Mouse (Mus musculus) CD8-positive naive resting alpha-beta T cell, adult 2 months (primary cell): ENCODE measurements around the gene Scgb1c1.

Source experiments
- DNase-seq, 2 experiments: peaks; one replicate each; pipeline ENCODE4 v3.0.0; 2022; ENCODE audit warnings: low read depth in 2 of 2, low spot score in 2 of 2

The Scgb1c1 gene

DNA sequence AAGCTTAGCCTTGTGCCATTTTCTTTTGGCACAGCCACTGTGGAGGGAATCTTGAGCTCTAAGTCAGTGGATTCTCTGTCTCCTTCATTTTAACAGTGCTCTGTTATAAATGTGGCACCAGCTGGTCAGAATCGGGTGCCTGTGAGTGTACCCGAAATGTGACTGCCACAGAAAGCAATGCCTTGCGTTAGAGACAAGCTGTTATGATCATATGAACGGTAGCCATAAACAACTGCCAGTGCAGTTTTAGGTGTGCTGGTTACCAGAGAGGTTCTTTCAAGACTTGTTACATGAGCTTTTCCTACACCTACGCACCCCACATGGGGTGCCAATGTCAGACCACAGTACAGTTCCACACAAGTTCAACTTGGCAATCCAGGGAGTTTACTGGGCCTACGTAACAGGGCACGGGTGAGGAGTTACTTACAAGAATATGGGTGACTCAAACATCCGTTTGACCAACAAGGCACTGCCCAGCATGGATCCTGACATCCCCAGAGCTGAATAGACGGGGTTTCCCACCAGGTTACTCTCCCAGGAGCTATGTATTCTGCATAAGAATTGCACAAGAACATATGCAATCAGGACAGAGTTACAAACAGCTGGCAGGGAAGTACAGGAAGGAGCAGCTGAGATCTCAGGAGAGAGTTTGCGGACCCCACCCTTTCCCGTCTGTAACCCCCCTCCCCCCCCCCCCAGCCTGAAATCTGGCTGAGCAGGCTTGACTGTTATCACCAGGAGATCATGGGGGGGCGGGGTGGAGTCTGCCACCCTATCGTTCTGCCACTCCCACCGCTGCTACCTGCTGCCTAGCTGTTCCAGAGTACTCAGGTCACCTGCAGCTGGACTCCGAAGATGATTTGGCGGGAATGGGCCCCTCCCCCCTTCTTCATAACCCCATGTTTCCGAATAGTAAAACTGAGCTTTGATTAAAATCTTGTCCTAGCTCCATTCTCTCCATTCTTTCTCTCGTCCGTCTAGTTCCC, 4.3 kb upstream of the Scgb1c1 start:
- DNase-seq, result no peak

DNA sequence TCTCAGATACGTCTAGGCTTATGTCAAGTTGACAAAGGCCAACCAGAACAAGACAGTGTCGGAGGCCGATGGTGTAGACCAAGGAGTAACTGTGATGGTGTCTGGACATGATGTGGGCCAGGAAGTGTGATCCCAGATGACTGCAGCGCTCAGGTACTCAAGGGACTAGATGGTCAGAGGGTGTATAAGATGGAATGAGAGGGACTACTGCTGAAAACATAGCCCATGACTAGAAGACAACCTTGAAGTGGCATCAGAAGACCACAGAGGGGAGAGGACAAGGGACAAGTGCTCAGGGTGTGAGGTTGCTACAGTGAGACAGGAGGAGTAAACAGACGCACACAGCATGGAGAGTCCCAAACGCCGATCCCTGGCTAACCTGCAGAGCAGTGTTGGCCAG, 1.5 kb upstream of the Scgb1c1 start:
- DNase-seq, result no peak

DNA sequence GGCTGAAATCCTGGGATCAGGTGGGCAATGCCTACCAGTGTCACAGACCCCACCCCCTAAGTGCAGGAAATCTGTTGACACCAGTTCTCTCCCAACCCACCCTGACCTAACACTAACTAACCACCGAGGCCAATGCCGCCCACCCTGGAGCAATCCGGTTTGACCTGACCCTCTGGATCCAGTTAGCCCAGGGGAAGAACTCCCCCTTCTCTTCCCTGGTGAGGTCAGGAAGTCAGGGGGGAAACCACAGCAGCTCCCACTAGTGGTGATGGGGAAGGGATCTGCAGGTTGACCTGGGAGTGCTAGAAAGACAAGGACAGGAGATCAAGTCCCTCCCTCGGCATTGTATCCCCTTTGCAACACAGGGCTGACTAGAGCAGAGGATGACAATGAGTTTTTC, 336 bp downstream of the Scgb1c1 start:
- no peak for DNase-seq

DNA sequence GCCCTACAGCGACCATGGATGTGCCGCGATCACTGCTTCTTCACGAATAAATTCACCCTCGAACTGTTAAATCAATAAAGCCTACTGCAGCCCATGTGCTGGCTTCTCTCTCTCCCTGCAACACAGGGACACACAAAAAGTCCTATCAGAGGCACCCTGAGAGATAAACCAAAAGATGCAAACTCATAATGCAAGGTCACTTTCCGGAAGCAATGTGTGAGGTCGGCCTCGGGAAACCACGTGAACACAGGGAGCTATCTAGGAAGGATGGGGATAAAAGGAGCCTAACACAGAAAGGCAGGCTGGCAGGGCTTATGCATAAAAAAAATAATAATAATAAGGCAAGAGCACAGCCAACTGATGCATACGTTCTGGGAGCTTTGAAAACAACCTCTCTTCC, 1.3 kb downstream of the Scgb1c1 start:
- no peak for DNase-seq

DNA sequence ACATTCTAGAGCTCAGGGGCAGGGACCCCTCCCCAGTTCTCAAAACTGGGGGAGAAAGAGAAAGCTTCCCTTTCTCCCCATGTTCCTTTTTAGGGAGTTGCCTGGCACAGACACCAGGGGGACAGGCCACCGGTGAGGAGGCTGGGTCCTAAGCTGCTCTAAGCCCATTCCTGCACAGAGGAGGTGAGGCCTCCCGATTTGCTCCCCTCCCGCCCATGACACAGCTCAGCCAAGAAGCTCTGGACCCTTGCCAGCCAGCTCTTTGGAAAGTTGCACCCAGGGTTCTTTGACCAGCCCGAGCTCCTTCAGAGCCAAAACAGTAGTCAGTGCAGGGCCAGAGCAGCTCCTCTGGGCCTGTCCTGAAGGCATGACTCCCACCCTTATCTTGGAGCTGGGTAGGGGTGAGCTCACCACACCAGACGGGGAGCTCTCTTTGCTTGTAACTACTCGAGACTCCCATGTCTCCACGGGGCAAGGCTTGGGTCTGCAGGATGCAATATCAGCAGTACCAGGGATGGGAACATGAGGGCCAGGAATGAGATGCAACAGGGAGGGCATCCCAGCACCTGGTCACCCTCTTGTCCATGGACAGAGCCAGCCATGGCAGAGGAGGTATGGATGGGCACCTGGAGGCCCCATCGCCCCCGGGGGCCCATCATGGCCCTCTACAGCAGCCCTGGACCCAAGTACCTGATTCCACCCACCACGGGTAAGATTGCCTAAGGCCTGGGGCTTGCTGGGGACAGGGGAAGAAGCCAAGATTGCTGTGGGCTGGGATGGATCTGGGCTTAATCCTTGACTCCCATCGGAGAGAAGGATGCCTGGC, 2.6 kb downstream of the Scgb1c1 start, which contains the start of gene Odf3:
Gene Odf3, plus strand, starts transcription at position 51 of the 826 bp plus-strand sequence.
- no peak for DNase-seq

DNA sequence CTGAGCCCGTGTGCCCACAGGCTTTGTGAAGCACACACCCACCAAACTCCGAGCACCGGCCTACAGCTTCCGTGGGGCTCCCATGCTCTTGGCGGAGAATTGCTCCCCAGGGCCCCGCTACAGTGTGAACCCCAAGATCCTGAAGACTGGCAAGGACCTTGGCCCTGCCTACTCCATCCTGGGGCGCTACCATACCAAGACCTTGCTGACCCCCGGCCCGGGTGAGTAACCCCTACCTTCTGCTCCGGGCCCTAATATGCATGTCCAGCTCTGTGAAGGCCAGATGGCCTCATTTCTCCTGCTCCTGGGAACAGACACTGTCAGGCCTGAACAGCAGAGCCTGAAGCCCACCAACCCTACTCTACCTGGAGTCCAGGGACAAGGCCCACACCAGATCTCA, 3.2 kb downstream of the Scgb1c1 start:
- no peak for DNase-seq

DNA sequence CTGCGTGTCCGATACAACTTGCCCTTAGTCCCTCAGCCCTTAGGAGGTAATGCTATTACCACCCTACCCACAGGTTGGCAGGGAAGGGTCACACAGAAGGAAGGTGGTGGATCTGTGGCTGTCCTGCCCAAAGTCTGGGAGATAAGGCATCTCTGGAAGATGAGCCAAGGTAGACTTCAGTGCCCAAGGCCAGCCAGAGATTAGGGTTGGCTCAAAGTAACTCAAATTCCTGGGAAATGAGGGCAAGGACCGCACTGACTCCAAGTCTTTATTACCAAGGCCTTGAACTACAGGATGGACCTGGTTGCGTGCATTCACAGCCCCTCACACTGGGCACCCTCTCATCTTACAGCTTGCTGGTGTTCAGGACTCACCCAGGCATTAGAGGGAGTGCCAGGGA, 6.6 kb downstream of the Scgb1c1 start:
- no peak for DNase-seq

DNA sequence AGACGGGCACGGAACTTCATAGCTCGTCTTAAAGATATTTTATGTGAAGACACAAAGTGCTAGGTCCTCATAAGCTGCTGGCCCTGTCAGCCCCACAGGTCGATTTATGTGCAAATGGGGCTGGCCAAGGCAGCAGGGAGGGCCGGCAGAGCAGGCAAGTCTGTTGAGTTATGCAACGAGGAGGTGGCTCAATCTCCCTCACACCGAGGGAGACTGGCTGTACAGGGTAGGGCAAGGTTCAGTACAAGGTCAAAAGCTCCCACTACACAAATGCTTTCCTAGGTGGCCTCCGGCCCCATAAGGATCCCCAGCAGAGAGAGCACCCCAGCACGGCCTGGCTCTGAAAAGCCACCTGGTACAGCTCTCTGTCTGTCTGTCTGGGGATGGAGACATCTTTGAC, 8.0 kb downstream of the Scgb1c1 start:
- DNase-seq, result no peak

DNA sequence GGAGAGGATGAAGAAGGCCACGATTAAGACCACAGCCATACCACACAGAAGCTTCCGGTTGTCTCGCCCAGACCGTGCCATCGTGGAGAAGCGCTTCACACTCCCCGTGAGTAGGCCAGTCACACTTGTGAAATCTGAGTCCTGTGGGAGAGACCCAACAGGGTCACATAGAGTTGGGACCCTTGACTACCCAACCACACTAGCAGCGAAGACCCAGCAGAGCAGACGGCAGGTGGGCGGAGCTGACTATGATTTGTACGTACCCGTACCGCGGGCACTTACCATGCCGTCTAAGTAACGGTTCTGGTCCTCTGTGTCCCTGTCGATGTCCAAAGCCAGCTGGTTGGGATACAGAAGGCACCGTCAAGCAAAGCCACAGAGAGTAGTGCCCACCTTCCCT, 9.1 kb downstream of the Scgb1c1 start:
- no peak for DNase-seq

DNA sequence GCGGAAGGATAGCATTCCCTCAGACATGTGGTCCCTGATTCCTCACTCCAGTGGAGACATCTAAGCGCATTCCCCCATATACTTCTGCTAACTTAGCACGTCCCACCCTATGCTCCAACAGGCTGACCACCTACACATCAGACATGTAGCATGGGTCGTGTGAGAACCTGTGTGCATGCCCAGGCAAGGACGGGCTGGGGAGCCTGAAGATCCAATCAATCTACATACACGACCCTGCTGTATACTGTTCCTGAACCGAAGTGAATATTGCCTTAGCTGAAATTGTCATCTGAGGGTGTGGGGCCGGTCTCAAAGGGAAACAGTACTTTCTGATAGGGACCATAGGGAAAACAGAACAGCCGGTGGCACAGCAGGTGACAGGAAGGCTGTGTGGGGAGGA, 9.8 kb downstream of the Scgb1c1 start:
- no peak for DNase-seq

DNA sequence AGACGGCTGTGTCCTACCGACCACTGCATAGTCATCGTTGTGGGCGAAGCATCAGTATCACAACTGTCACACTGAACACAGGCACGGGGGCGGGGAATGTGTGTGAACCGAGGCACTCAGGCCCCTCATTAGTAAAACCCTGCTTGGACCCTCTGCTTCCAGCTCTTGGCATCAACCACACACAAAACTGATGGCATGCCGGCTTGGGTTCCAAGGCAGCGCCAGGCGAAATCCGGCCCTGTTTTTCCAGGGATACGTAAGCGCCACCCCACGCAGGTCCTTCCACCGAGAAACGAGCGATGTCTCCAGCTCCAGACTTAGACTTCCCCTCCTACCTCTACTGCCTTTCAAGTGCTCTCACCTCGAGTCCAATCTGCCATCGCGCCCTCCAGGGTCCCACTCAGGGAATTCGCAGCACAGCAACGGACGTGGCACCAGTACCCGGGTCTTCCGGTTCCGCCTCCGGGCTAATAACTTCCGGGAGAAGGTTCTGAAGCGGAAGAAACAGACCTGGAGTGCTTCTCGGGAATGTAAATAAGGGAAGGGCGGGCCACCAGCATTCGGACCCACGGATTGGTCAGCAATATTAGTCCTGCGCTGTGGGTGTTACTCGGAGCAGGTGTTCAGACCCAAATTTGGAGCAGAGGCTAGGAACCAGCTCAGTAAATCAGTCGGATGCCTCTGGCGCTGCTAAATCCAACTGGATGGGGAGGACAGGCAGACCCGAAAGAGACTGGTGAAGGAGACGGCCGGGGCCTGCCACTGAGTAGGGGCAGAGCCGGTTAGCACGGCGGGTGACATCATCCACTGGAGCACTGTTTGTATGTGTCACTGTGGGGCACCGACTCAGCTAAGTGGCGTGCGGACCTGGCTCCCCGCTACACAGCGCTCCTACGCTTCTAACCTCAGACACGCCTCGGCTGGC, 10.8 kb downstream of the Scgb1c1 start, which contains the start of gene Gm45785:
Gene Gm45785, minus strand, starts transcription at position 472 of the 925 bp plus-strand sequence.
- DNase-seq, result peak; percentile 63 to 64

DNA sequence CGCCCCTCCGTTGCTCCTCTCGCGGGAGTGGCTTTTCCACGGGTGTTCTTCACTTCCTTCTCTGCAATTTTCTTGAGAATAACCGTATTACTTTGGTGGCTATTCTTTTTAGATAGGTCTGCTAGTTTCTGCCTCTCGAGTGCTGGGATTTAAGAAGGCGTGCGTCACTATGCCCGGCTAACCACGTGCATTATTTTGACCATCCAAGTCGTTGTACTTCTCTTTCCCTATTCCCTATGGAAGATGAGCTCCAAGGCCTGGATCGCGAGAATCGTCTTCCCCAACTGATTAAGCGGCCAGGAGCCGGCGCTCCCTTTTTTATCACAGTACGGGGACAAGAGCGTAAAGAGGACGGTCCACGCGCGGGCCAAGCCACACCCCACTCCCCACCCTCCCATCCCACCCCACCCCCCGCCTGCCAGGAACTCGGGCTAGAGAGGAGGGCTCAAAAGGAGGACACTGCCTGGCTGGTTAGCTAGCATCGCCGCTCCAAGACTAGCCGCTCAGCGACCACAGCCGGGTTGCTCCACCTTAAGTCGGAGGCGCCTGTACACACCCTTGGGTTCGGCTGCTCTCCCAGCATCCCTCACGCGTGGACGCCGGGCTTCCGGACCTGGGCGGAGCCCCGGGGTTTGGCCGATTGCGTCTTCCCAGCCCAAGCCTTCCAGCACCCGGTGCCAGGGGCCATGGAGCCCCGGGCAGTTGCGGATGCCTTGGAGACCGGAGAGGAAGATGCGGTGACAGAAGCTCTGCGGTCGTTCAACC, 11.6 kb downstream of the Scgb1c1 start, which contains the start of gene Ric8a:
Gene Ric8a, plus strand, starts transcription at position 173 of the 765 bp plus-strand sequence.
- peak; percentile 76 to 77 for DNase-seq

DNA sequence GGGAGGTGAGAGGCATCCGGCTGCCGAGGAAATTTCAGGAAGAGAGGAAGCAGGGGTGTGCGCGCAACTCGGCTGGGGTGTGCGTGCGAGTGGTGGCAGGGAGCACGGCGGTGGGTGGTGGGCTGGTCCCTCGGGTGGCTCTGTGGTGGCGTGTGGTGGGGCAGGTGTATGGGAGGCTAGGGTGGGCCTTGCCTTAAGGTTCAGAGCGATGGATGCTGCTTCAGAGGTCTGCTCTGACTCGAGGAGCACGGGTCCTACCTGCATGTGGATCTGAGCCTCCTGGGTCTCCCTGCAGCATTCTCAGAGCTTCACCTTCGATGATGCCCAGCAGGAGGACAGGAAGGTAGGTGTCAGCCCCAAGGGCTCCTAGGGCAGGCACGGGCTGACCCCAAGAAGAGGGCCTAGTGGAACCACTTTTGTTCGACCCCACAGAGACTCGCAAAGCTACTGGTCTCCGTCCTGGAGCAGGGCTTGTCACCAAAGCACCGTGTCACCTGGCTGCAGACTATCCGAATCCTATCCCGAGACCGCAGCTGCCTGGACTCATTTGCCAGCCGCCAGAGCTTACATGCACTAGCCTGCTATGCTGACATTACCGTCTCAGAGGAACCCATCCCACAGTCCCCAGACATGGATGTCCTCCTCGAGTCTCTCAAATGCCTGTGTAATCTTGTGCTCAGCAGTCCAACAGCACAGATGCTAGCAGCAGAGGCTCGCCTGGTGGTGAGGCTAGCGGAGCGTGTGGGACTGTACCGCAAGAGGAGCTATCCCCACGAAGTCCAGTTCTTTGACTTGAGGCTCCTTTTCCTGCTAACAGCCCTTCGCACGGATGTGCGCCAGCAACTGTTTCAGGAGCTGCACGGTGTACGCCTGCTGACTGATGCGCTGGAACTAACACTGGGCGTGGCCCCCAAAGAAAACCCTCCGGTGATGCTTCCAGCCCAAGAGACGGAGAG, 12.5 kb downstream of the Scgb1c1 start, which contains the start of gene Bet1l:
Gene Bet1l, minus strand, starts transcription at position 28 of the 956 bp plus-strand sequence.
- no peak for DNase-seq

DNA sequence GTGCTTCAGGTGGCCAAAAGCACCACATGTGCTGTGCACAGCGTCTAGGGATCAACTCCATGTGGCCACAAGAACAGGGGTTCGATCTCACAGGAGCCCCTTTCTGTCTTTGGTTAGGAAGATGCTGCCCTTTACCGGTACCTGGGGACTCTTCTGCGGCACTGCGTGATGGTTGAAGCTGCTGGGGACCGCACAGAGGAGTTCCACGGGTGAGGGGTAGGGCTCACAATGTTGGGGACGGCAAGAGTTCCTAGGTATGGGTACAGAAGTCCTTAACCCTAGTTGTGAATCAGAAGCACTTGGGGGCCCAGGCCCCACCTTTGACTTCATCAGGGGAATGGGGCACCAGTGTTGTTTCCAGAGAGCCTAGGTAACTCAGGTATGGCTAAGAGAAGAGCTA, 13.4 kb downstream of the Scgb1c1 start:
- DNase-seq, result no peak

DNA sequence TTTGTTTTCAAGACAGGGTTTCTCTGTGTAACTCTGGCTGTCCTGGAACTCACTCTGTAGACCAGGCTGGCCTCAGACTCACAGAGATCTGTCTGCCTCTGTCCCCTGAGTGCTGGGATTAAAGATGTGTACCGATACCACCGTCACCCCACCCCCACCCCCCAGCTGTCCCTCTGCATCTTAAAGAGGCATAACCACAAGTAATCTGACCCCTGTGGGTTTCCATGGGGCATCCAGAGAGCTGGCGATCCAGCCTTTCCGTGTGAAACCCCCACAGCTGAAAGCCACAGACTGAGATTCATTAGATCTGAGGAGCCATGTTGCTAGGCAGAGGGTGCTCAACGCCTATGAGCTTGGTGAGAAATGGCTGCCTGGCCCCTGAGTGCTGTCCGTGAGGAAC, 14.7 kb downstream of the Scgb1c1 start:
- no peak for DNase-seq

DNA sequence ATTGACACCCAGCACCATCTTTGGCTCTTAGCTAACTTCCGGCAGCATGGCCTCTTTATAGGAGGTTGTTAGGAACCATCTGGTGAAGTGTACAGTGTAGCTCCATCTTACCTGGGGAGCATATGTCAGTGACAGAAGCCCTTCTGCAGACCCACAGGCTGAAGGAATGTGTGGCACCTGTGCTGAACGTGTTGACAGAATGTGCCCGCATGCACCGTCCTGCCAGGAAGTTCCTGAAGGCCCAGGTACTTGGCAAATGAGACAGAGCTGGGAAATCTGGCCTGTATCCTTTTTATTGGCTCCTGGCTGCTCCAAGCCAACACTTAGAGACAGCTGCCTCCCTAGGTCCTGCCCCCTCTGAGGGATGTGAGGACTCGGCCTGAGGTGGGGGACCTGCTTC, 15.4 kb downstream of the Scgb1c1 start:
- no peak for DNase-seq

DNA sequence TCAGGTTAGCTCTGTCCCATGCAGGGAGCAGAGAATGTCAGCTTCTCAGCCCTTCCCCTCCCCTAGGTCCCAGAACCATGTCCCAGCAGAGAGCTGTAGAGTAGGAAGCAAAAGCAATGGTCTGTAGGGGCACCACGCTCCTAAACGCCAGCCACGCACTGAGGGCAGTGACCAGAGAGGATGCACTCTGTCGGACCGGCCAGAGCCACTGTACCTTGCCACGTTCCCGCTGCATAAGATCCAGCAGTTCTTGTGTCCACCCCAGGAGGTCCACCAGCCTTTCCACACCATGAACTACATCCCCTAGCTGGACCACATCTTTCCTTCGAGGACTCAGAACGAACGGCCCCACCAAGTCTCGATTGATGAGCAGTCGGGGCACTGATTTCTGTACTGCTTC, 19.4 kb downstream of the Scgb1c1 start:
- no peak for DNase-seq

DNA sequence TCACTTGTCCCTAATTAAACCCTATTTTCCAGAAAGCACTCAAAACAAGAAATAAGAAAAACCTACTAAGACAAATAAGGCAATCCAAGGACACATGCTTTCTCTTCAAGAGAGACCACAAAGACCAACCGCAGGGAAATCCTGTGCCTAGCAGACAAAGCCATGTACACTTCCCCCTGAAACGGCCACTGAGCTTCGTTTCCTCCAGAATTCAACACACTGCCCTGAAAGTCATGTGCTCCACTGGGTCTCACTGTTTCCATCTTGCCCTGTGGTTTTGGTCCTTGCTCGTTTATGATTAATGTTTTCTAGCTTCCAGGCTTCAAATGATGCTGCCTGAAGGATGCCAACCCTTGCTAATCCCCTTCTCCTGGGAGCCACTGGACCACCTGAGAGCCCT, 28.9 kb downstream of the Scgb1c1 start:
- no peak for DNase-seq

DNA sequence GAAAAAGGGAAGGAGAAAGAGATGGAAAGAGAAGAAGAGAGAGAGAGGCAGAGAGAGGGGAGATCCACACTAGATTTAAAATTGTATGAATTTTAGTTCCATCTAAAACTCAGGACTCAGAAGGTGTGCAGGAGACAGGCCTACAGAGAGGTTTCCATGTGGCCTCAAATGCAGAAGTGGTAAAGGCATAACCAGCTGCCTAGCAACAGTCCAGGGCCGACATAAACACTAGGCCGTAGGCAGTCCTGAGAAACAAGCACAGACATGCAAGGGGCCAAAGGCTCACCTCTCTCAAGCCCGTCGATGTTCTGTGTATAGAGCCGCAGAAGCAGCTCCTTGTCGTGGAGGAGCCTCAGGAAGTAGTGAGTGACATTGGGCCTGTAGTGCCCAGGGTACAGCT, 32.0 kb downstream of the Scgb1c1 start:
- DNase-seq, result no peak
